Mouse (Mus musculus): Measurements from ENCODE around the gene Letm1.

The Letm1 gene

GRCm38 (mm10) chr5:33819876-33820732, 37.5 kb upstream of the Letm1 start, which contains the start of gene Nsd2:
TSS of gene Nsd2 (plus strand) at chr5:33820725.
- peaks cover 38% of the 10 kb centered on the region for H3K4me1 ChIP-seq (replicated peaks; ENCODE audit: low read depth, low read length)
- H3K4me3 ChIP-seq (replicated peaks; ENCODE audit: low read length), result peak within 1 kb of the TSS; percentile 91
- H3K27me3 ChIP-seq (ENCODE audit: insufficient read depth, low read length), result peaks cover 72% of the 10 kb centered on the region
- H3K36me3 ChIP-seq (ENCODE audit: insufficient read depth, low read length), result no peaks in the 10 kb centered on the region
- no peak for TF ChIP-seq CTCF (conservative IDR thresholded peaks at IDR 0.05; ENCODE audit: low read length)
- no peak for TF ChIP-seq POU5F1 (IDR thresholded peaks at IDR 0.05; ENCODE audit: borderline replicate concordance, low read length)
- H3K9me3 ChIP-seq (ENCODE audit: low read length), result no peaks in the 10 kb centered on the region

- H3K36me3 ChIP-seq (ENCODE audit: insufficient read depth, low read length), result no peaks in the 10 kb centered on the region
- H3K9me3 ChIP-seq (ENCODE audit: low read length), result no peaks in the 10 kb centered on the region
- peak overlapping the region; percentile 91 for H3K4me3 ChIP-seq (replicated peaks; ENCODE audit: low read length)
- H3K4me1 ChIP-seq (replicated peaks; ENCODE audit: low read depth, low read length), result peaks cover 35% of the 10 kb centered on the region
- TF ChIP-seq CTCF (conservative IDR thresholded peaks at IDR 0.05; ENCODE audit: low read length), result no peak
- no peak for TF ChIP-seq POU5F1 (IDR thresholded peaks at IDR 0.05; ENCODE audit: borderline replicate concordance, low read length)
- no peak for TF ChIP-seq NANOG (IDR thresholded peaks at IDR 0.05; ENCODE audit: borderline replicate concordance, low read length)
- peaks cover 72% of the 10 kb centered on the region for H3K27me3 ChIP-seq (ENCODE audit: insufficient read depth, low read length)
Measured at GRCm38 (mm10) chr5:33819141-33819875, 36.7 kb upstream of the Letm1 start.

- H3K27me3 ChIP-seq (ENCODE audit: insufficient read depth, low read length), result peaks cover 70% of the 10 kb centered on the region
- no peak overlapping the region for H3K4me3 ChIP-seq (replicated peaks; ENCODE audit: low read length)
- no peaks in the 10 kb centered on the region for H3K9me3 ChIP-seq (ENCODE audit: low read length)
- peaks cover 35% of the 10 kb centered on the region for H3K4me1 ChIP-seq (replicated peaks; ENCODE audit: low read depth, low read length)
- TF ChIP-seq NANOG (IDR thresholded peaks at IDR 0.05; ENCODE audit: borderline replicate concordance, low read length) (no peak), CTCF (conservative IDR thresholded peaks at IDR 0.05; ENCODE audit: low read length) (no peak), POU5F1 (IDR thresholded peaks at IDR 0.05; ENCODE audit: borderline replicate concordance, low read length) (no peak)
- H3K36me3 ChIP-seq (ENCODE audit: insufficient read depth, low read length), result no peaks in the 10 kb centered on the region
Measured at GRCm38 (mm10) chr5:33818104-33818503, 35.5 kb upstream of the Letm1 start.

GRCm38 (mm10) chr5:33816008-33816725, 33.5 kb upstream of the Letm1 start:
- Histone ChIP-seq H3K4me3 (replicated peaks; ENCODE audit: low read length) (no peak overlapping the region), H3K9me3 (ENCODE audit: low read length) (no peaks in the 10 kb centered on the region), H3K4me1 (replicated peaks; ENCODE audit: low read depth, low read length) (peaks cover 33% of the 10 kb centered on the region), H3K36me3 (ENCODE audit: insufficient read depth, low read length) (no peaks in the 10 kb centered on the region), H3K27me3 (ENCODE audit: insufficient read depth, low read length) (peaks cover 67% of the 10 kb centered on the region)
- TF ChIP-seq CTCF (conservative IDR thresholded peaks at IDR 0.05; ENCODE audit: low read length) (no peak), POU5F1 (IDR thresholded peaks at IDR 0.05; ENCODE audit: borderline replicate concordance, low read length) (no peak), NANOG (IDR thresholded peaks at IDR 0.05; ENCODE audit: borderline replicate concordance, low read length) (no peak)

GRCm38 (mm10) chr5:33811519-33811918, 28.9 kb upstream of the Letm1 start:
- no peak overlapping the region for H3K4me3 ChIP-seq (replicated peaks; ENCODE audit: low read length)
- H3K4me1 ChIP-seq (replicated peaks; ENCODE audit: low read depth, low read length), result peaks cover 7% of the 10 kb centered on the region; the same call in 1 of the 2 replicates
- TF ChIP-seq POU5F1 (IDR thresholded peaks at IDR 0.05; ENCODE audit: borderline replicate concordance, low read length) (no peak), NANOG (IDR thresholded peaks at IDR 0.05; ENCODE audit: borderline replicate concordance, low read length) (no peak), CTCF (conservative IDR thresholded peaks at IDR 0.05; ENCODE audit: low read length) (peak; percentile 21; the same call in 1 of the 2 replicates)
- H3K27me3 ChIP-seq (ENCODE audit: insufficient read depth, low read length), result peaks cover 51% of the 10 kb centered on the region
- no peaks in the 10 kb centered on the region for H3K9me3 ChIP-seq (ENCODE audit: low read length)
- H3K36me3 ChIP-seq (ENCODE audit: insufficient read depth, low read length), result no peaks in the 10 kb centered on the region

GRCm38 (mm10) chr5:33803337-33803736, 20.7 kb upstream of the Letm1 start:
- Histone ChIP-seq H3K9me3 (ENCODE audit: low read length) (peaks cover 28% of the 10 kb centered on the region), H3K4me1 (replicated peaks; ENCODE audit: low read depth, low read length) (no peaks in the 10 kb centered on the region), H3K36me3 (ENCODE audit: insufficient read depth, low read length) (no peaks in the 10 kb centered on the region), H3K27me3 (ENCODE audit: insufficient read depth, low read length) (peaks cover 14% of the 10 kb centered on the region), H3K4me3 (replicated peaks; ENCODE audit: low read length) (no peak overlapping the region)
- TF ChIP-seq POU5F1 (IDR thresholded peaks at IDR 0.05; ENCODE audit: borderline replicate concordance, low read length), result no peak
- no peak for TF ChIP-seq CTCF (conservative IDR thresholded peaks at IDR 0.05; ENCODE audit: low read length)
- TF ChIP-seq NANOG (IDR thresholded peaks at IDR 0.05; ENCODE audit: borderline replicate concordance, low read length), result no peak

GRCm38 (mm10) chr5:33791912-33792643, 9.5 kb upstream of the Letm1 start:
- H3K4me3 ChIP-seq (replicated peaks; ENCODE audit: low read length), result no peak overlapping the region
- peaks cover 25% of the 10 kb centered on the region for H3K27me3 ChIP-seq (ENCODE audit: insufficient read depth, low read length)
- H3K4me1 ChIP-seq (replicated peaks; ENCODE audit: low read depth, low read length), result no peaks in the 10 kb centered on the region
- no peak for TF ChIP-seq NANOG (IDR thresholded peaks at IDR 0.05; ENCODE audit: borderline replicate concordance, low read length)
- no peak for TF ChIP-seq CTCF (conservative IDR thresholded peaks at IDR 0.05; ENCODE audit: low read length)
- no peak for TF ChIP-seq POU5F1 (IDR thresholded peaks at IDR 0.05; ENCODE audit: borderline replicate concordance, low read length)
- peaks cover 16% of the 10 kb centered on the region for H3K9me3 ChIP-seq (ENCODE audit: low read length)
- H3K36me3 ChIP-seq (ENCODE audit: insufficient read depth, low read length), result no peaks in the 10 kb centered on the region

Data from E14TG2a.4 (cell line).